Mouse (Mus musculus): ENCODE data around the gene Rps28. TPM values are rescaled to one million over a fixed set of nuclear protein-coding genes. Genes with fewer than 3 reads are reported as not detected.

Gene Rps28
- polyA plus RNA-seq, 1 experiment: 860 TPM

DNA sequence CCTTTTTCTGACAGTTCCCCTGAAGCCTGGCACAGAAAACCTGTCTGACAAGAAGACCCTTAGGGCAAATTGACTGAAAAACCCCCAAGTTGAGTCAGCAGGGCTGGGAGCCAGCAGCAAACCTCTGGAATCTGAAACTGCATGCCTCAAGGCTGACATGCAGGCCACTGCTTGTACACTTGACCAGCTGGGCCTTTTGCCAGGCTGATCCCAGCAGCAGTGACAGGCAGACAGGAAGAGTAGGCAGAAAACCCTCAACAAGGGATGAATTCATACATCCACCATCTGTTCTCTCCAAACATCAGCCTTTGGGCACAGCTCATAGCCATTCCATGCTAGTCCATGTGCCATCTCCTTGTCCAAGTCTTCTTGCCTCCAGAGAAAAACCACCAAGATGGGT, 41.0 kb downstream of the Rps28 start:
- Histone ChIP-seq H3K27me3 (ENCODE audit: control insufficient read depth, insufficient read depth, low read length) (no peaks in the 10 kb centered on the region), H3K4me3 (ENCODE audit: extremely low read depth, insufficient read depth, insufficient read length) (no peak overlapping the region), H3K36me3 (ENCODE audit: control insufficient read depth, insufficient read depth, low read length) (no peaks in the 10 kb centered on the region), H3K27ac (ENCODE audit: insufficient read depth, low read length) (no peak overlapping the region), H3K4me1 (ENCODE audit: control insufficient read depth, insufficient read depth, insufficient read length) (peaks cover 17% of the 10 kb centered on the region)
- TF ChIP-seq POLR2A (IDR thresholded peaks at IDR 0.05; ENCODE audit: low read depth, low read length) (no peak), CTCF (IDR thresholded peaks at IDR 0.05; ENCODE audit: extremely low read depth, insufficient read depth, insufficient read length, insufficient replicate concordance) (no peak)
- peak in 1 of 2 experiments; percentile 22 for DNase-seq (ENCODE audit: low read depth in 1 of 2, low spot score in 2 of 2)

- H3K27ac ChIP-seq (ENCODE audit: insufficient read depth, low read length): peak overlapping the region; percentile 13; the same call in 1 of the 2 replicates
- no peak for DNase-seq (ENCODE audit: low read depth in 1 of 2, low spot score in 2 of 2)
- H3K27me3 ChIP-seq (ENCODE audit: control insufficient read depth, insufficient read depth, low read length): no peaks in the 10 kb centered on the region
- TF ChIP-seq POLR2A (IDR thresholded peaks at IDR 0.05; ENCODE audit: low read depth, low read length) (no peak), CTCF (IDR thresholded peaks at IDR 0.05; ENCODE audit: extremely low read depth, insufficient read depth, insufficient read length, insufficient replicate concordance) (no peak)
- H3K4me1 ChIP-seq (ENCODE audit: control insufficient read depth, insufficient read depth, insufficient read length): peaks cover 17% of the 10 kb centered on the region
- 32% methylated on average over 4 of the region's 4 CpGs for WGBS
- H3K4me3 ChIP-seq (ENCODE audit: extremely low read depth, insufficient read depth, insufficient read length): peak overlapping the region; percentile 52; the same call in 1 of the 2 replicates
- H3K36me3 ChIP-seq (ENCODE audit: control insufficient read depth, insufficient read depth, low read length): no peaks in the 10 kb centered on the region
These were observed 42.3 kb downstream of the Rps28 start for GRCm38 (mm10) chr17:33782067-33782466.

- TF ChIP-seq POLR2A (IDR thresholded peaks at IDR 0.05; ENCODE audit: low read depth, low read length) (0 out of 2 replicates have a peak, but pooled peaks have one; percentile 6), CTCF (IDR thresholded peaks at IDR 0.05; ENCODE audit: extremely low read depth, insufficient read depth, insufficient read length, insufficient replicate concordance) (no peak)
- Histone ChIP-seq H3K4me1 (ENCODE audit: control insufficient read depth, insufficient read depth, insufficient read length) (peaks cover 17% of the 10 kb centered on the region), H3K27ac (ENCODE audit: insufficient read depth, low read length) (peak within 1 kb of the TSS; percentile 59), H3K4me3 (ENCODE audit: extremely low read depth, insufficient read depth, insufficient read length) (peak within 1 kb of the TSS; percentile 52), H3K27me3 (ENCODE audit: control insufficient read depth, insufficient read depth, low read length) (no peaks in the 10 kb centered on the region), H3K36me3 (ENCODE audit: control insufficient read depth, insufficient read depth, low read length) (no peaks in the 10 kb centered on the region)
- 1% methylated on average over 50 of the region's 50 CpGs for WGBS
- DNase-seq (ENCODE audit: low read depth in 1 of 2, low spot score in 2 of 2): peak; percentile 42 to 61
These were observed 43.0 kb downstream of the Rps28 start, which contains the start of gene Angptl4 for GRCm38 (mm10) chr17:33781124-33781977. TSS of gene Angptl4 (minus strand) at chr17:33781830.

DNA sequence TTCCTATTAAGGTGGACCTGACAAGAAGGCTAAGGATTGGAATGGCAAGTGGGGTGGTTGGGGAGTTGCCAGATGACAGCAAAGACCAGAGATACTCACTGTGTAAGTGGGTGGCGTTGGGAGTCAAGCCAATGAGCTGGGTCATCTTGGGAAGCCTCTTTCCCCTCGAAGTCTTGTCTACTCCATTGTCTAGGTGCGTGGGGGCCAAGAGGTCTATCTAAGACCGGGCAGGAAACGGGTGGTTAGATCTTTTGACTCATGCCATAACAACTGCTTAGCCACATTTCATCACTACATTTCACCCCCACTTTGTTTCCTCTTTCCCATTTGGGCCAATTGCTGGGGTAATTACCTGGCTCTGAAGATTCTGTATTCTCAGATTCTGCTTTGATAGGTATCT, 43.9 kb downstream of the Rps28 start:
- whole genome bisulfite sequencing: 19% methylated on average over 5 of the region's 5 CpGs
- DNase-seq (ENCODE audit: low read depth in 1 of 2, low spot score in 2 of 2): no peak
- no peaks in the 10 kb centered on the region for H3K36me3 ChIP-seq (ENCODE audit: control insufficient read depth, insufficient read depth, low read length)
- TF ChIP-seq CTCF (IDR thresholded peaks at IDR 0.05; ENCODE audit: extremely low read depth, insufficient read depth, insufficient read length, insufficient replicate concordance) (no peak), POLR2A (IDR thresholded peaks at IDR 0.05; ENCODE audit: low read depth, low read length) (no peak)
- H3K27me3 ChIP-seq (ENCODE audit: control insufficient read depth, insufficient read depth, low read length): no peaks in the 10 kb centered on the region
- peak overlapping the region; percentile 52 for H3K4me3 ChIP-seq (ENCODE audit: extremely low read depth, insufficient read depth, insufficient read length)
- peaks cover 17% of the 10 kb centered on the region for H3K4me1 ChIP-seq (ENCODE audit: control insufficient read depth, insufficient read depth, insufficient read length)
- peak overlapping the region; percentile 24; the same call in 1 of the 2 replicates for H3K27ac ChIP-seq (ENCODE audit: insufficient read depth, low read length)

GRCm38 (mm10) chr17:33779967-33780295, 44.4 kb downstream of the Rps28 start:
- Histone ChIP-seq H3K4me3 (ENCODE audit: extremely low read depth, insufficient read depth, insufficient read length) (no peak overlapping the region), H3K4me1 (ENCODE audit: control insufficient read depth, insufficient read depth, insufficient read length) (peaks cover 17% of the 10 kb centered on the region), H3K27ac (ENCODE audit: insufficient read depth, low read length) (no peak overlapping the region)

GRCm38 (mm10) chr17:33779271-33779966, 44.9 kb downstream of the Rps28 start:
- Histone ChIP-seq H3K4me3 (ENCODE audit: extremely low read depth, insufficient read depth, insufficient read length) (no peak overlapping the region), H3K27me3 (ENCODE audit: control insufficient read depth, insufficient read depth, low read length) (no peaks in the 10 kb centered on the region), H3K4me1 (ENCODE audit: control insufficient read depth, insufficient read depth, insufficient read length) (peaks cover 17% of the 10 kb centered on the region), H3K36me3 (ENCODE audit: control insufficient read depth, insufficient read depth, low read length) (peaks cover 2% of the 10 kb centered on the region; the same call in 1 of the 2 replicates), H3K27ac (ENCODE audit: insufficient read depth, low read length) (peak overlapping the region; percentile 56)
- WGBS: 55% methylated on average over 9 of the region's 9 CpGs
- TF ChIP-seq CTCF (IDR thresholded peaks at IDR 0.05; ENCODE audit: extremely low read depth, insufficient read depth, insufficient read length, insufficient replicate concordance): no peak
- no peak for TF ChIP-seq POLR2A (IDR thresholded peaks at IDR 0.05; ENCODE audit: low read depth, low read length)
- DNase-seq (ENCODE audit: low read depth in 1 of 2, low spot score in 2 of 2): no peak

More at GRCm38 (mm10) chr17:33779967-33780295, 44.4 kb downstream of the Rps28 start:
- TF ChIP-seq CTCF (IDR thresholded peaks at IDR 0.05; ENCODE audit: extremely low read depth, insufficient read depth, insufficient read length, insufficient replicate concordance) (no peak), POLR2A (IDR thresholded peaks at IDR 0.05; ENCODE audit: low read depth, low read length) (no peak)
- DNase-seq (ENCODE audit: low read depth in 1 of 2, low spot score in 2 of 2): no peak
- peaks cover 2% of the 10 kb centered on the region; the same call in 1 of the 2 replicates for H3K36me3 ChIP-seq (ENCODE audit: control insufficient read depth, insufficient read depth, low read length)
- H3K27me3 ChIP-seq (ENCODE audit: control insufficient read depth, insufficient read depth, low read length): no peaks in the 10 kb centered on the region
- 79% methylated on average over 5 of the region's 5 CpGs for WGBS
